Mouse (Mus musculus): Measurements from ENCODE around the gene Hoxb8. TPM values are rescaled to one million over a fixed set of nuclear protein-coding genes. Genes with fewer than 3 reads are reported as not detected.

The Hoxb8 gene
- total RNA-seq, 1 experiment: 0.18 TPM

DNA sequence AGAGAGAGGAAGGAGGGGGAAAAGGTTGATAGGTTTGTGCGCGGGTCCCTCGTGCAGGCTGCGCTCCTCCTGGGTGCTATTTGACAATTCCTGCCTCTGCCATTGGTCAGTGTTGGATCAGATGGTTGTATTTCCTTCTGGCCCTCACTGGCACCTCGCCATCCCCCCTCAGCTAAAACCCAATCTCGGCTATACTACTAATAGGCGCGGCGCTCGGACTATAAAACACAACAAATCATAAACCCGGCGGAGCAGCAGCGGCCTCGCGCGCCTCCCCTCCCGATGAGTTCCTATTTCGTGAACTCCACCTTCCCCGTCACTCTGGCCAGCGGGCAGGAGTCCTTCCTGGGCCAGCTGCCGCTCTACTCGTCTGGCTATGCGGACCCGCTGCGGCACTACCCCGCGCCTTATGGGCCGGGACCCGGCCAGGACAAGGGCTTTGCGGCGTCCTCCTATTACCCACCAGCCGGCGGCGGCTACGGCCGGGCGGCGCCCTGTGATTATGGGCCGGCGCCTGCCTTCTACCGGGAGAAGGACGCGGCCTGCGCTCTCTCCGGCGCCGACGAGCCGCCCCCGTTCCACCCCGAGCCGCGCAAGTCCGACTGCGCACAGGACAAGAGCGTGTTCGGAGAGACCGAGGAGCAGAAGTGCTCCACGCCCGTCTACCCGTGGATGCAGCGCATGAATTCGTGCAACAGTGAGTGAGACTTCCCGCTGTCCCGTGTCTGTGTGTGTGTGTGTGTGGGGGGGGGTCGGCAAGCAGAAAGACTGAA, 17.4 kb downstream of the Hoxb8 start:
- Histone ChIP-seq H3K9ac (ENCODE audit: insufficient read depth, low read depth, low read length, poor library complexity, severe bottlenecking) (no peak overlapping the region), H3K27ac (ENCODE audit: insufficient read depth, low read depth, low read length, poor library complexity, severe bottlenecking) (no peak overlapping the region), H3K9me3 (ENCODE audit: control insufficient read depth, insufficient read depth, low read depth, low read length) (no peaks in the 10 kb centered on the region), H3K4me1 (ENCODE audit: control insufficient read depth in 2 of 2, insufficient read depth in 2 of 2, low read length in 2 of 2, poor library complexity in 1 of 2) (peaks cover 0 to 3% of the 10 kb centered on the region in 2 experiments; a peak in 2 of 4 replicates), H3K4me3 (ENCODE audit: insufficient read depth in 1 of 2, low read depth in 1 of 2, low read length in 2 of 2, poor library complexity in 1 of 2, severe bottlenecking in 1 of 2) (no peak overlapping the region; a peak in 2 of 4 replicates), H3K36me3 (ENCODE audit: control insufficient read depth, insufficient read depth, low read length, poor library complexity, severe bottlenecking) (no peaks in the 10 kb centered on the region)
- in situ Hi-C loops (cut with MboI; ENCODE audit: low sequenced_read_pairs in 2 of 2, unreplicated experiment in 2 of 2): loop anchor here (10.0 to 25.0 kb wide), 2 partner anchors 56 to 563 kb away; partner anchors contain the start of gene Hoxb2 (in 1 of the 2)
- TF ChIP-seq ZC3H11A (IDR thresholded peaks at IDR 0.05; ENCODE audit: borderline replicate concordance, low read depth, low read length) (no peak), CHD2 (IDR thresholded peaks at IDR 0.05; ENCODE audit: low read depth, low read length) (no peak), ZNF384 (IDR thresholded peaks at IDR 0.05; ENCODE audit: low read depth, low read length) (no peak), MAFK (IDR thresholded peaks at IDR 0.05; ENCODE audit: insufficient read depth, low read depth, low read length) (no peak), HCFC1 (IDR thresholded peaks at IDR 0.05; ENCODE audit: borderline replicate concordance, insufficient read depth, low read length) (no peak)
- DNase-seq (ENCODE audit: low read depth, low spot score): no peak

DNA sequence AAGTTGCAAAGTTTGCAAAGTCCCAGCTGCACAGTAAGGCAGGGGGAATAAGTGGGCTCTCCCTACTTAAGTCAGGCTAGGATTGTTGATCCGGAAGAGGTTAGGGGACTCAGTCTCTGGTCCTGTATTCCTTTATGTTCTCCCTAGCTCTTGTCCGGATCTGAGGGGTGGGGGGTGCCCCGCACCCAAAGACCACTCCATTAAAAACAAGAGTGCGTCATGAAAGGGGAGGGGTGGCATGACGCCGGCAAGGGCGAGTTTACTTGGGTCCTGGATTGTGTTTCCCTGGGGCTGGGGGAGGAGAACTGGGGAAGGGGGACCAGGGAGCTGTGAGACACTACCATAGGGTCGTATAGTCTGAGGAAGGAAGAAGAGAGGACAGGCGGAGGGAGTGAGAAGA, 18.1 kb downstream of the Hoxb8 start:
- Histone ChIP-seq H3K36me3 (ENCODE audit: control insufficient read depth, insufficient read depth, low read length, poor library complexity, severe bottlenecking) (no peaks in the 10 kb centered on the region), H3K4me1 (ENCODE audit: control insufficient read depth in 2 of 2, insufficient read depth in 2 of 2, low read length in 2 of 2, poor library complexity in 1 of 2) (peaks cover 0 to 3% of the 10 kb centered on the region in 2 experiments; a peak in 2 of 4 replicates), H3K27ac (ENCODE audit: insufficient read depth, low read depth, low read length, poor library complexity, severe bottlenecking) (no peak overlapping the region), H3K4me3 (ENCODE audit: insufficient read depth in 1 of 2, low read depth in 1 of 2, low read length in 2 of 2, poor library complexity in 1 of 2, severe bottlenecking in 1 of 2) (no peak overlapping the region), H3K9ac (ENCODE audit: insufficient read depth, low read depth, low read length, poor library complexity, severe bottlenecking) (no peak overlapping the region), H3K9me3 (ENCODE audit: control insufficient read depth, insufficient read depth, low read depth, low read length) (no peaks in the 10 kb centered on the region)
- no peak for DNase-seq (ENCODE audit: low read depth, low spot score)
- TF ChIP-seq MAFK (IDR thresholded peaks at IDR 0.05; ENCODE audit: insufficient read depth, low read depth, low read length) (no peak), CHD2 (IDR thresholded peaks at IDR 0.05; ENCODE audit: low read depth, low read length) (no peak)
- in situ Hi-C loops (cut with MboI; ENCODE audit: low sequenced_read_pairs in 2 of 2, unreplicated experiment in 2 of 2): loop anchor here (10.0 to 25.0 kb wide), 3 partner anchors 55 to 563 kb away; partner anchors contain the start of gene Hoxb2 (in 1 of the 2)

DNA sequence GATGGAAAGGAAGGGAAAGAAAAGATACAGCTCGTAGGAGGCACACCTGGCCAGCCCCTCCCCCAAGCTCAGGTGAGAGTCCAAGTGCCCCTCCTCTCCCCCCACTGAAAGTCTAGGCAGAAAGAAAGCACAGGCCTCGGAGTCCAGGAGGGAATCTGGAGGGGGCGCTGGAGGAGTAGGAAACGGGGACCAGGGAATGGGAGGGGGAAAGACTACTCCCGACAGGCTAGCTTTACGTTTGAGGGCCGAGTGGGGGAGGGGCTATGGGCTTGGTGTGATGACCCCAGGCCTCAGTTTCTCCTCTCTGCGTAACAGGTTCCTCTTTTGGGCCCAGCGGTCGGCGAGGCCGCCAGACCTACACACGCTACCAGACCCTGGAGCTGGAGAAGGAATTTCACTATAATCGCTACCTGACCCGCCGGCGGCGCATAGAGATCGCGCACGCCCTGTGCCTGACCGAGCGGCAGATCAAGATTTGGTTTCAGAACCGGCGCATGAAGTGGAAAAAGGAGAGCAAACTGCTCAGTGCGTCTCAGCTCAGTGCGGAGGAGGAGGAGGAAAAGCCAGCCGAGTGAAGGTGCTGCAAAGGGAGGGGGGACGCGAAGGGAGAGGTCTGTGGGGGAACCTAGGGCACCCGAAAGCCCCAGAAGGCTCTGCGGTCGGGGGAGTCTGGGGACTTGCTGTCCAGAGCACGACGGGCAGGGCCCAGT, 18.8 kb downstream of the Hoxb8 start:
- Histone ChIP-seq H3K9me3 (ENCODE audit: control insufficient read depth, insufficient read depth, low read depth, low read length) (no peaks in the 10 kb centered on the region), H3K4me1 (ENCODE audit: control insufficient read depth in 2 of 2, insufficient read depth in 2 of 2, low read length in 2 of 2, poor library complexity in 1 of 2) (peaks cover 0 to 3% of the 10 kb centered on the region in 2 experiments; a peak in 2 of 4 replicates), H3K9ac (ENCODE audit: insufficient read depth, low read depth, low read length, poor library complexity, severe bottlenecking) (no peak overlapping the region), H3K27ac (ENCODE audit: insufficient read depth, low read depth, low read length, poor library complexity, severe bottlenecking) (no peak overlapping the region), H3K4me3 (ENCODE audit: insufficient read depth in 1 of 2, low read depth in 1 of 2, low read length in 2 of 2, poor library complexity in 1 of 2, severe bottlenecking in 1 of 2) (peak overlapping the region; percentile 12 to 35; a peak in 2 of 4 replicates), H3K36me3 (ENCODE audit: control insufficient read depth, insufficient read depth, low read length, poor library complexity, severe bottlenecking) (no peaks in the 10 kb centered on the region)
- no peak for TF ChIP-seq ZC3H11A (IDR thresholded peaks at IDR 0.05; ENCODE audit: borderline replicate concordance, low read depth, low read length)
- no peak for TF ChIP-seq HCFC1 (IDR thresholded peaks at IDR 0.05; ENCODE audit: borderline replicate concordance, insufficient read depth, low read length)
- no peak for TF ChIP-seq MAFK (IDR thresholded peaks at IDR 0.05; ENCODE audit: insufficient read depth, low read depth, low read length)
- no peak for TF ChIP-seq CHD2 (IDR thresholded peaks at IDR 0.05; ENCODE audit: low read depth, low read length)
- TF ChIP-seq ZNF384 (IDR thresholded peaks at IDR 0.05; ENCODE audit: low read depth, low read length): no peak
- in situ Hi-C loops (cut with MboI; ENCODE audit: low sequenced_read_pairs in 2 of 2, unreplicated experiment in 2 of 2): loop anchor here in 1 of 2 experiments (10.0 kb wide), 1 partner anchor 254 kb away; no protein-coding TSS in a partner anchor
- no peak for DNase-seq (ENCODE audit: low read depth, low spot score)

DNA sequence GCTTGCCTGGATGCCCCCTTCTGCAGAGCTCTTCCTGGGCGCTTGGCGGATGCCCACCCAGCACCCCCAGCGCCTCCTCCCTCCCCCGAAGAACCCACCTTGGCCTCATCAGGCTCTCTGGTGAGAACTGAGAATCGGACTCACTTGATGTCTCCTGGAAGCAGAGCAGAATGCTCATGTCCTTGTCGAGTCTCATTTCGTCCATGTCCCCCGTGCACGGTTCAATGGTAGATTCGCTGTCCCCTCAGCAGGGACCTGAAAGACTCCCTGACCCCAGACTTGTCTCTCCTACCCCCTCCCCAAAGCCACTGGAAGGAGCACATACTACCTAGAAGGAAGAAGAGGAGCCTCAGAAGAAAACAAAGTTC, 19.3 kb downstream of the Hoxb8 start:
- peaks cover 0 to 3% of the 10 kb centered on the region in 2 experiments; a peak in 1 of 4 replicates for H3K4me1 ChIP-seq (ENCODE audit: control insufficient read depth in 2 of 2, insufficient read depth in 2 of 2, low read length in 2 of 2, poor library complexity in 1 of 2)
- H3K36me3 ChIP-seq (ENCODE audit: control insufficient read depth, insufficient read depth, low read length, poor library complexity, severe bottlenecking): no peaks in the 10 kb centered on the region
- TF ChIP-seq HCFC1 (IDR thresholded peaks at IDR 0.05; ENCODE audit: borderline replicate concordance, insufficient read depth, low read length) (no peak), ZC3H11A (IDR thresholded peaks at IDR 0.05; ENCODE audit: borderline replicate concordance, low read depth, low read length) (no peak), CHD2 (IDR thresholded peaks at IDR 0.05; ENCODE audit: low read depth, low read length) (no peak), MAFK (IDR thresholded peaks at IDR 0.05; ENCODE audit: insufficient read depth, low read depth, low read length) (no peak), ZNF384 (IDR thresholded peaks at IDR 0.05; ENCODE audit: low read depth, low read length) (no peak)
- no peak for DNase-seq (ENCODE audit: low read depth, low spot score)
- no peaks in the 10 kb centered on the region for H3K9me3 ChIP-seq (ENCODE audit: control insufficient read depth, insufficient read depth, low read depth, low read length)
- peak overlapping the region in 1 of 2 experiments; percentile 35; a peak in 1 of 4 replicates for H3K4me3 ChIP-seq (ENCODE audit: insufficient read depth in 1 of 2, low read depth in 1 of 2, low read length in 2 of 2, poor library complexity in 1 of 2, severe bottlenecking in 1 of 2)
- H3K27ac ChIP-seq (ENCODE audit: insufficient read depth, low read depth, low read length, poor library complexity, severe bottlenecking): no peak overlapping the region
- in situ Hi-C loops (cut with MboI; ENCODE audit: low sequenced_read_pairs in 2 of 2, unreplicated experiment in 2 of 2): loop anchor here in 1 of 2 experiments (10.0 kb wide), 1 partner anchor 254 kb away; no protein-coding TSS in a partner anchor
- no peak overlapping the region for H3K9ac ChIP-seq (ENCODE audit: insufficient read depth, low read depth, low read length, poor library complexity, severe bottlenecking)
